Mouse (Mus musculus) neural tube, embryonic 11.5 days (tissue): Measurements from ENCODE around the gene Erbin. TPM values are rescaled to one million over a fixed set of nuclear protein-coding genes. Genes with fewer than 3 reads are reported as not detected.

Experiments
- ATAC-seq: fragments of 200-750 bp; cut with Nextera tagmentation; 2 replicates; pipeline ENCODE4 v1.8.0; 2017; ENCODE audit warnings: moderate number of reproducible peaks, mild to moderate bottlenecking, moderate TSS enrichment, moderate library complexity; ENCODE audit not compliant: insufficient read depth, low FRiP score, low TSS enrichment
- DNase-seq: peaks from one replicate; pipeline ENCODE4 v3.0.0-alpha.2; 2015; ENCODE audit warnings: low spot score
- H3K27ac ChIP-seq: fragments of 300-500 bp; sonication (generic); 2 replicates; pipeline ENCODE4 v1.5.1; 2014; ENCODE audit warnings: low read depth, mild to moderate bottlenecking, low read length
- H3K27me3 ChIP-seq: fragments of 300-500 bp; sonication (generic); 2 replicates; pipeline ENCODE4 v1.6.1; 2014; ENCODE audit warnings: mild to moderate bottlenecking, low read length, mixed read lengths; ENCODE audit not compliant: control insufficient read depth, insufficient read depth
- H3K36me3 ChIP-seq: fragments of 300-500 bp; sonication (generic); 2 replicates; pipeline ENCODE4 v1.6.1; 2014; ENCODE audit warnings: mild to moderate bottlenecking, low read length, moderate library complexity, mixed read lengths; ENCODE audit not compliant: control insufficient read depth, insufficient read depth
- H3K4me1 ChIP-seq: fragments of 300-500 bp; sonication (generic); 2 replicates; pipeline ENCODE4 v1.6.1; 2014; ENCODE audit warnings: low read length, mixed read lengths; ENCODE audit not compliant: control insufficient read depth, insufficient read depth
- H3K4me2 ChIP-seq: fragments of 300-500 bp; sonication (generic); 2 replicates; pipeline ENCODE4 v1.6.1; 2014; ENCODE audit warnings: low read depth, mild to moderate bottlenecking, moderate library complexity
- H3K4me3 ChIP-seq: fragments of 300-500 bp; sonication (generic); 2 replicates; pipeline ENCODE4 v1.5.1; 2014; ENCODE audit warnings: low read depth, low read length
- H3K9ac ChIP-seq: fragments of 300-500 bp; sonication (generic); 2 replicates; pipeline ENCODE4 v1.6.1; 2014; ENCODE audit warnings: mild to moderate bottlenecking, low read length
- H3K9me3 ChIP-seq: fragments of 300-500 bp; sonication (generic); 2 replicates; pipeline ENCODE4 v1.6.1; 2016; ENCODE audit warnings: low read length; ENCODE audit not compliant: control insufficient read depth
- WGBS: fragments of 180-500 bp; shearing (Covaris S2); extraction: QIAGEN DNeasy Blood & Tissue Kit; methylation state at CpG from one replicate; pipeline ENCODE4 v1.1.7; 2014; 5-methylcytosine and 5-hydroxymethylcytosine counted together
- polyA plus RNA-seq: library from polyadenylated mRNA; unstranded; fragments of >200 nt; fragmentation: Nextera tagmentation; extraction: Ambion mirVana; gene quantifications from 2 replicates; pipeline ENCODE4 v1.2.1, GENCODE M21; 2014

Gene Erbin
- polyA plus RNA-seq, 1 experiment from 2014 or later = 25.6 TPM

GRCm38 (mm10) chr13:103862041-103862440, 58.3 kb downstream of the Erbin start:
- no peak for ATAC-seq
- Histone ChIP-seq H3K27ac (no peak overlapping the region), H3K9ac (no peak overlapping the region), H3K36me3 (no peaks in the 10 kb centered on the region), H3K4me1 (no peaks in the 10 kb centered on the region), H3K9me3 (no peaks in the 10 kb centered on the region), H3K27me3 (no peaks in the 10 kb centered on the region), H3K4me2 (no peak overlapping the region), H3K4me3 (no peak overlapping the region)
- WGBS = 85% methylated on average over 4 of the region's 4 CpGs
- no peak for DNase-seq

- Histone ChIP-seq H3K9ac (no peak overlapping the region), H3K4me2 (no peak overlapping the region), H3K4me1 (no peaks in the 10 kb centered on the region), H3K9me3 (no peaks in the 10 kb centered on the region), H3K36me3 (peaks cover 2% of the 10 kb centered on the region; the same call in 1 of the 2 replicates), H3K27me3 (no peaks in the 10 kb centered on the region), H3K27ac (no peak overlapping the region), H3K4me3 (no peak overlapping the region)
- 90% methylated on average over 2 of the region's 2 CpGs for WGBS
- ATAC-seq (no peak), DNase-seq (no peak)
Measured at GRCm38 (mm10) chr13:103859041-103859440, 61.3 kb downstream of the Erbin start.

- no peaks in the 10 kb centered on the region; the same call in 1 of the 2 replicates for H3K36me3 ChIP-seq
- WGBS = 94% methylated on average over 2 of the region's 2 CpGs
- no peak for ATAC-seq
Measured at GRCm38 (mm10) chr13:103847614-103848013, 72.7 kb downstream of the Erbin start.

GRCm38 (mm10) chr13:103841287-103842201, 78.8 kb downstream of the Erbin start:
- DNase-seq = no peak
- H3K9me3 ChIP-seq = no peaks in the 10 kb centered on the region
- no peak overlapping the region for H3K4me2 ChIP-seq
- peaks cover 11% of the 10 kb centered on the region for H3K36me3 ChIP-seq
- H3K4me3 ChIP-seq = no peak overlapping the region
- no peaks in the 10 kb centered on the region for H3K4me1 ChIP-seq
- ATAC-seq = no peak
- H3K27me3 ChIP-seq = no peaks in the 10 kb centered on the region
- no peak overlapping the region for H3K27ac ChIP-seq
- 96% methylated on average over 5 of the region's 5 CpGs for WGBS
- H3K9ac ChIP-seq = no peak overlapping the region

More at GRCm38 (mm10) chr13:103847614-103848013, 72.7 kb downstream of the Erbin start:
- Histone ChIP-seq H3K27me3 (no peaks in the 10 kb centered on the region), H3K4me2 (no peak overlapping the region), H3K9ac (no peak overlapping the region), H3K4me3 (no peak overlapping the region), H3K27ac (no peak overlapping the region), H3K9me3 (no peaks in the 10 kb centered on the region), H3K4me1 (no peaks in the 10 kb centered on the region)
- DNase-seq = no peak

GRCm38 (mm10) chr13:103838619-103839018, 81.7 kb downstream of the Erbin start:
- Histone ChIP-seq H3K9me3 (no peaks in the 10 kb centered on the region), H3K36me3 (peaks cover 17% of the 10 kb centered on the region), H3K4me1 (no peaks in the 10 kb centered on the region), H3K27ac (no peak overlapping the region), H3K4me3 (no peak overlapping the region), H3K9ac (no peak overlapping the region), H3K27me3 (no peaks in the 10 kb centered on the region), H3K4me2 (no peak overlapping the region)
- ATAC-seq (no peak), DNase-seq (no peak)
- WGBS = 82% methylated on average over 2 of the region's 2 CpGs

GRCm38 (mm10) chr13:103829623-103830135, 90.6 kb downstream of the Erbin start:
- Histone ChIP-seq H3K4me1 (no peaks in the 10 kb centered on the region), H3K4me3 (no peak overlapping the region), H3K9me3 (no peaks in the 10 kb centered on the region), H3K27me3 (no peaks in the 10 kb centered on the region), H3K9ac (no peak overlapping the region), H3K27ac (no peak overlapping the region), H3K4me2 (no peak overlapping the region), H3K36me3 (0 out of 2 replicates have a peak, but pooled peaks cover 8% of the 10 kb centered on the region)
- no peak for ATAC-seq
- DNase-seq = no peak
- WGBS = 92% methylated on average over 2 of the region's 2 CpGs

- Histone ChIP-seq H3K27ac (no peak overlapping the region), H3K36me3 (0 out of 2 replicates have a peak, but pooled peaks cover 2% of the 10 kb centered on the region), H3K9ac (no peak overlapping the region), H3K4me2 (no peak overlapping the region), H3K27me3 (no peaks in the 10 kb centered on the region), H3K9me3 (no peaks in the 10 kb centered on the region), H3K4me3 (no peak overlapping the region), H3K4me1 (no peaks in the 10 kb centered on the region)
- WGBS = 94% methylated on average over 1 of the region's 1 CpGs
- no peak for ATAC-seq
- DNase-seq = no peak
Measured at GRCm38 (mm10) chr13:103822270-103822669, 98.0 kb downstream of the Erbin start.

- Histone ChIP-seq H3K36me3 (0 out of 2 replicates have a peak, but pooled peaks cover 2% of the 10 kb centered on the region), H3K4me2 (no peak overlapping the region), H3K4me1 (no peaks in the 10 kb centered on the region), H3K27me3 (no peaks in the 10 kb centered on the region), H3K9ac (no peak overlapping the region), H3K4me3 (no peak overlapping the region), H3K27ac (no peak overlapping the region), H3K9me3 (no peaks in the 10 kb centered on the region)
- ATAC-seq (no peak), DNase-seq (no peak)
- 86% methylated on average over 5 of the region's 5 CpGs for WGBS
Measured at GRCm38 (mm10) chr13:103819377-103819776, 100.9 kb downstream of the Erbin start.
